Mouse (Mus musculus): ENCODE measurements around the gene Slc35f6.

DNA sequence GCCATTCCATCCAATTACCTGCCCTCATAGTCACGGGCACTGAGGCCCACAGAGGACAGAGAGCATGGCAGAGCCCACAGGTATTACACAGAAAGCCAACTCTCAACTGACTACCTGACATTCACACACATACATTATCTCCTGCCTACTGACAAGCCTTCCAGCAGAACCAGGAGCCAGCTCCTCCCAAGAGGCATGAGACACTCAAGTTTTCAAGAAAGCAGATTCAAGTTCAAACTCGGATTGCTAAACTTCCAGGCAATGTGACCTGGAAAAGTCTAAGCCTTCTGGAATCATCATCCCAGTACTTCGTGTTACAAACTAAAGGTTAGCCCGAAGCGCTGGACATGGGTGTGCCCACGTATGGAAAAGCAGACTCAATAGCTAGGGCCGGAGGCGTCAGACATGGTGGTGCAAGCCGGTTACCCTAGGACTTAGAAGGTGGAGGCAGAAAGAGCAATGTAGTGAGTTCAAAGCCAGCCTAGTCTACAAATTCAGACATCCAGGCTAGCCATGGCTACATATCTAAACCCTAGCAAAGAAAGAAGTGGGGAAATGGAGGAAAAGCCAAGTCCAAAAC lies 26.4 kb upstream of the Slc35f6 start:
- no peak for TF ChIP-seq POLR2A (IDR thresholded peaks at IDR 0.05; ENCODE audit: low read depth, low read length)
- TF ChIP-seq CTCF (conservative IDR thresholded peaks at IDR 0.05; ENCODE audit: insufficient read depth, insufficient read length, low read depth, low read length) = no peak

All from kidney, adult 2 months (tissue).